Mouse (Mus musculus): ENCODE results near the gene Rab40c.

GRCm38 (mm10) chr17:25860229-25860628 is 59.3 kb downstream of the Rab40c start:
- TF ChIP-seq CTCF (IDR thresholded peaks at IDR 0.05; ENCODE audit: low read depth) (no peak), EP300 (IDR thresholded peaks at IDR 0.05; ENCODE audit: low read depth) (no peak)
